Mouse (Mus musculus) midbrain, embryonic 13.5 days (tissue): ENCODE data around the gene Chid1. TPM values are rescaled to one million over a fixed set of nuclear protein-coding genes. Genes with fewer than 3 reads are reported as not detected.

ENCODE experiments used
- ATAC-seq: fragments of 200-750 bp; cut with Nextera tagmentation; 2 replicates; pipeline ENCODE4 v1.8.0; 2017; ENCODE audit warnings: mild to moderate bottlenecking, moderate TSS enrichment, moderate library complexity
- H3K27ac ChIP-seq: fragments of 300-500 bp; sonication (generic); 2 replicates; pipeline ENCODE4 v1.5.1; 2015; ENCODE audit warnings: inconsistent platforms, mild to moderate bottlenecking, moderate library complexity
- H3K27me3 ChIP-seq: fragments of 300-500 bp; sonication (generic); 2 replicates; pipeline ENCODE4 v1.6.1; 2015; ENCODE audit warnings: mild to moderate bottlenecking, inconsistent platforms
- H3K36me3 ChIP-seq: fragments of 300-500 bp; sonication (generic); 2 replicates; pipeline ENCODE4 v1.6.1; 2015; ENCODE audit warnings: mild to moderate bottlenecking, inconsistent platforms
- H3K4me1 ChIP-seq: fragments of 300-500 bp; sonication (generic); replicated peaks from 2 replicates; pipeline ENCODE4 v1.6.1; 2015; ENCODE audit warnings: inconsistent platforms
- H3K4me2 ChIP-seq: fragments of 300-500 bp; sonication (generic); replicated peaks from 2 replicates; pipeline ENCODE4 v1.6.1; 2015; ENCODE audit warnings: moderate library complexity, mild to moderate bottlenecking, inconsistent platforms
- H3K4me3 ChIP-seq: fragments of 300-500 bp; sonication (generic); replicated peaks from 2 replicates; pipeline ENCODE4 v1.5.1; 2015; ENCODE audit warnings: mild to moderate bottlenecking, inconsistent platforms
- H3K9ac ChIP-seq: fragments of 300-500 bp; sonication (generic); replicated peaks from 2 replicates; pipeline ENCODE4 v1.6.1; 2015; ENCODE audit warnings: mild to moderate bottlenecking, inconsistent platforms
- H3K9me3 ChIP-seq: fragments of 300-500 bp; sonication (generic); 2 replicates; pipeline ENCODE4 v1.6.1; 2016; ENCODE audit warnings: mild to moderate bottlenecking, inconsistent platforms
- WGBS: fragments of 180-500 bp; shearing (Covaris S2); methylation state at CpG from one replicate; pipeline ENCODE4 v1.1.7; 2015; 5-methylcytosine and 5-hydroxymethylcytosine counted together
- polyA plus RNA-seq: library from polyadenylated mRNA; unstranded; fragments of >200 nt; fragmentation: Nextera tagmentation; extraction: Ambion mirVana; gene quantifications from 2 replicates; pipeline ENCODE4 v1.2.1, GENCODE M21; 2015

Gene Chid1
- 31.7 and 35.5 TPM in 2 replicates for polyA plus RNA-seq

DNA sequence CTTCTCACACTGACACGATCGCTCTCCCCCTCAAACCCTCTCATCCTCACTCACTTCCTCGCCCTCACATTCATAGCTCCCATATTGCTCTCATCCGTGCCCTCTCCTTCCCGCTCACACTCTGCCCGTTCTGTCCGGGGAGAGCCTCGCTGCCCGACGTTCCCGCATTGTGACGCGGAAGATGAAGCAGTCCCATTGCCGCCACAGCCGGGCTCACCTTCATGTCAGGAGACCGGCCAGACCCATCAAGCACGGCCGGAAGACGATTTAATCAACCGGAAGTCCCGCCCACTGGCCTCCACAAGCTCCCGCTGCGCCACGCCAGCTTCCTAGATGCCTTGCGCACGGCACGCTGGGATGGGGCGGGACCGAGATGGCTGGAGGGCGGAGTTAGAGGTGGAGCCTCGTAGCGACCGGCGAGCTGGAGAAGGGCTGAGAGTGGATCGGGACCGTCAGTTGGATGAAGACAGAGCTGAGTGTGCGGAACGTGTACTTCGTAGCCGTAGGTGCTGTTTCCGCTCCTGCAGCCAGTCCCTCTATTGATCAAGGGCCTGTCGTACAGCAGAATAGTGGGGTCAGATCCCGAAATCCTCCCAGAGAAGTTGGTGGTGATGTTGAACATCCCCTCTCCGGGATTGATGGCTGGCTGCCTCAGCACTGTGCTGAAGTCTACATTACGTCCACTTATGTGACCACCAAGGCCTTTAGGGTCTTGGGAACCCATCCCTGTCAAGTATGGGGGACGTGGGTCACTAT, at the start of gene Chid1:
Chid1 (minus strand) TSS at position 302 of the 756 bp plus-strand sequence.
- Histone ChIP-seq H3K4me2 (peak within 1 kb of the TSS; percentile 92), H3K9ac (peak within 1 kb of the TSS; percentile 86), H3K4me1 (peaks cover 20% of the 10 kb centered on the region), H3K9me3 (no peaks in the 10 kb centered on the region), H3K27ac (peak within 1 kb of the TSS; percentile 74), H3K4me3 (peak within 1 kb of the TSS; percentile 66), H3K36me3 (no peaks in the 10 kb centered on the region), H3K27me3 (no peaks in the 10 kb centered on the region)
- WGBS, result under 1% methylated on average over 46 of the region's 46 CpGs
- ATAC-seq, result peak; percentile 97

- 91% methylated on average over 6 of the region's 6 CpGs for WGBS
- H3K4me2 ChIP-seq, result no peak overlapping the region
- no peaks in the 10 kb centered on the region for H3K4me1 ChIP-seq
- no peaks in the 10 kb centered on the region for H3K9me3 ChIP-seq
- peaks cover 33% of the 10 kb centered on the region for H3K36me3 ChIP-seq
- no peak overlapping the region for H3K9ac ChIP-seq
- H3K27me3 ChIP-seq, result no peaks in the 10 kb centered on the region
- H3K27ac ChIP-seq, result no peak overlapping the region
- ATAC-seq, result no peak
- H3K4me3 ChIP-seq, result no peak overlapping the region
Observed at GRCm38 (mm10) chr7:141588890-141589289, 49.2 kb upstream of the Chid1 start.

DNA sequence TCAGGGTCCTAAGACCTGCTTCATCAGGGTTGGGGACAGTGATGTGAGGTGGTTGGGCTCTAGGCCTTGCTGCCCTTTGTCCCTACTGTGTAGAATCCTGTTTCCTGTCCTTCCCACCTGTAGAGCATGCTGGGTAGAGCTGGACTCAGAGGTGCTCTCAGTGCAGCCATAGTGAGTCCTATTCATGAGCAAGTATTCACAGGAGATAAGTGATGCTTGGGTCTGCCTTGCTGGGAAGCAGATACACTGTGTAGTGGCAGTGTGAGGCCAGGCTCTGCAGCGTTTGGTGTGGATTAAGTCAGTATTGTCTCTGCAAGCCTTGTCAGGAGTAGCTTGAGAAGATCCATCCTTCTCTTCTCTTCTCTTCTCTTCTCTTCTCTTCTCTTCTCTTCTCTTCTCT, 46.2 kb upstream of the Chid1 start:
- peaks cover 24% of the 10 kb centered on the region for H3K36me3 ChIP-seq
- no peak for ATAC-seq
- H3K4me1 ChIP-seq, result no peaks in the 10 kb centered on the region
- 72% methylated on average over 1 of the region's 1 CpGs for WGBS
- no peak overlapping the region for H3K4me2 ChIP-seq
- H3K27ac ChIP-seq, result no peak overlapping the region
- H3K27me3 ChIP-seq, result no peaks in the 10 kb centered on the region
- no peaks in the 10 kb centered on the region for H3K9me3 ChIP-seq
- no peak overlapping the region for H3K9ac ChIP-seq
- no peak overlapping the region for H3K4me3 ChIP-seq

DNA sequence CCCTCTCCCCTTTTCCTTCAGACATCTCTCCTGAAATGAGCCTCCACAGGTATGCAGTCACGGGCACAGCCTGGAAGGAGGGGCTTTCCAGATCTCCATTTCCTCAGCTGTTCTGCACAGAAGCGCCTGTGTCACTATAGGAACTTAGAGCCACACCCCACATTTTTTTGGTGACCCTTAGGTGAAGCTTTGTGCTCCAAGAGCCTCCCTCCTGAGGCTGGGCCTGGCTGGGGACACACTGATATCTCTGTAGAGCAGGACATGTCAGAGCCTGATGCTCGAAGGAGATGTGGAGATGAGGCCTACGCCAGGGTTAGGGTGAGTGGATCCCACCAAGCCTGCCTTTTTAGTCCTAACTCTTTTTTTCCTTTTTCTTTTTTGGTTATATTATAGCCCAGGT, 45.6 kb upstream of the Chid1 start:
- Histone ChIP-seq H3K9me3 (no peaks in the 10 kb centered on the region), H3K36me3 (peaks cover 18% of the 10 kb centered on the region), H3K9ac (no peak overlapping the region), H3K27me3 (no peaks in the 10 kb centered on the region), H3K27ac (no peak overlapping the region), H3K4me1 (no peaks in the 10 kb centered on the region), H3K4me2 (no peak overlapping the region), H3K4me3 (no peak overlapping the region)
- ATAC-seq, result no peak
- WGBS, result 80% methylated on average over 4 of the region's 4 CpGs

GRCm38 (mm10) chr7:141584048-141584841, 44.6 kb upstream of the Chid1 start:
- H3K4me1 ChIP-seq, result no peaks in the 10 kb centered on the region
- peaks cover 10% of the 10 kb centered on the region; the same call in 1 of the 2 replicates for H3K36me3 ChIP-seq
- no peaks in the 10 kb centered on the region for H3K27me3 ChIP-seq
- H3K27ac ChIP-seq, result no peak overlapping the region
- no peaks in the 10 kb centered on the region for H3K9me3 ChIP-seq
- WGBS, result 85% methylated on average over 4 of the region's 5 CpGs
- H3K4me3 ChIP-seq, result no peak overlapping the region
- no peak overlapping the region for H3K4me2 ChIP-seq
- ATAC-seq, result no peak
- no peak overlapping the region for H3K9ac ChIP-seq

DNA sequence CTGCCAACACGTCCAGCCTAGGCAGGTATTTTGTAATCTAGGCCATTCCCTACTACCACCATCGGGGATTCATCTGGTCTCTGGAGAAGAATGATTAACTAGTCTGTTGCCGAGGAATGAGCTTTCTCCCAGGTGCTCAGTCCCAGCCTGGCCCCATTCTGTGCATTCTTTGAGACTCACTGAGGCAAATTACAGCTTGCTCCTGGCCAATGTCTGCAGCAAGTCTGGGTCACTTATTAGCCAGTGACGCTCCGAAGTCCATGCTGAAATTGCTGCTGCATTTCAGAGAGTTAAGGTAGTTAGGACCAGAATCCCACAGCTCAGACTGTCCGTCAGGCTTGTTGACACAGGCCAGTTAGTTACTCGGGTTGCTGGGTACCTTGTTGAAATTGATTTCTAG, 41.7 kb upstream of the Chid1 start:
- 87% methylated on average over 7 of the region's 7 CpGs for WGBS
- no peak for ATAC-seq
- no peak overlapping the region for H3K4me3 ChIP-seq
- no peaks in the 10 kb centered on the region for H3K27me3 ChIP-seq
- no peak overlapping the region for H3K4me2 ChIP-seq
- H3K9me3 ChIP-seq, result no peaks in the 10 kb centered on the region
- H3K4me1 ChIP-seq, result no peaks in the 10 kb centered on the region
- no peak overlapping the region for H3K9ac ChIP-seq
- H3K36me3 ChIP-seq, result no peaks in the 10 kb centered on the region
- H3K27ac ChIP-seq, result no peak overlapping the region

- Histone ChIP-seq H3K36me3 (no peaks in the 10 kb centered on the region), H3K4me2 (no peak overlapping the region), H3K4me3 (no peak overlapping the region), H3K4me1 (no peaks in the 10 kb centered on the region), H3K9me3 (no peaks in the 10 kb centered on the region), H3K27ac (no peak overlapping the region), H3K27me3 (no peaks in the 10 kb centered on the region), H3K9ac (no peak overlapping the region)
- 99% methylated on average over 2 of the region's 2 CpGs for WGBS
- no peak for ATAC-seq
Observed at GRCm38 (mm10) chr7:141578943-141579342, 39.3 kb upstream of the Chid1 start.

- 96% methylated on average over 1 of the region's 1 CpGs for WGBS
- H3K4me3 ChIP-seq, result no peak overlapping the region
- H3K4me2 ChIP-seq, result no peak overlapping the region
- no peaks in the 10 kb centered on the region for H3K36me3 ChIP-seq
- H3K27ac ChIP-seq, result no peak overlapping the region
- no peaks in the 10 kb centered on the region for H3K9me3 ChIP-seq
- no peaks in the 10 kb centered on the region for H3K27me3 ChIP-seq
- no peaks in the 10 kb centered on the region for H3K4me1 ChIP-seq
- ATAC-seq, result no peak
- no peak overlapping the region for H3K9ac ChIP-seq
Observed at GRCm38 (mm10) chr7:141578511-141578910, 38.9 kb upstream of the Chid1 start.

- Histone ChIP-seq H3K27ac (no peak overlapping the region), H3K9ac (no peak overlapping the region), H3K9me3 (no peaks in the 10 kb centered on the region), H3K27me3 (no peaks in the 10 kb centered on the region), H3K36me3 (no peaks in the 10 kb centered on the region), H3K4me1 (no peaks in the 10 kb centered on the region), H3K4me2 (no peak overlapping the region), H3K4me3 (no peak overlapping the region)
- 88% methylated on average over 3 of the region's 3 CpGs for WGBS
- ATAC-seq, result no peak
Observed at GRCm38 (mm10) chr7:141577801-141578200, 38.1 kb upstream of the Chid1 start.

DNA sequence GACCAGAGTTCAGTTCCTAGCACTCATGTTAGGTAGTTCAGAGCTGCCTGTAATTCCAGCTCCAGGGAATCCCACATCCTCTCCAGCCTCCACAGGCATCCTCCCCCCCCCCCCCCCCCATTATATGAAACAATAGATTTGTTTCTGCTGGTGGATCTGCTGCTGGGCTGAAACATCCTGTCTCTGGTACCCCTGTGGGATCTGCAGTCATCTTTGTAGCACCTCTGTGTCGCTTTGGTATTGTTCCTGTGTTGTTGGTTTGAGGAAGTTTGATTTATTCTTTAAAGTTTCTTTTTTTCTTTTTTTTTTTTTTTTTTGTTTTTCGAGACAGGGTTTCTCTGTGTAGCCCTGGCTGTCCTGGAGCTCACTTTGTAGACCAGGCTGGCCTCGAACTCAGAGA, 35.8 kb upstream of the Chid1 start:
- 88% methylated on average over 3 of the region's 3 CpGs for WGBS

DNA sequence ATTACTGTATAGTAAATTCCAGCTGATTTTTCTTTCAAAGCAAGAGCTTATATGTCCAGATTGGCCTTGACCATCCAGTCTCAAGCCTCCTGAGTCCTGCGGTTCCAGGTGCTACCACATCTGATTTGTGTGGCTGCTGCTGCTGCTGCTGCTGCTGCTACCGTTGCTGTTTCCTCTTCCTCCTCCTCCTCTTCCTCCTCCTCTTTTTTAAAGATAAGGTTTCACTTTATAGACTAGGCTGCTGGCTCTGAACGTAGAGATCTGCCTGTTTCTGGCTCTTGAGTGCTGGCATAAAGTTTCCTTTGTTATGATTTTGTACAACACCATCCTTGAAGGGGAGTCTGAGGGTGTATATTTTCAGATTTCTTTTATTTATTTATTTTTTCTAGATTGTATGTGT, 34.4 kb upstream of the Chid1 start:
- no peak for ATAC-seq
- Histone ChIP-seq H3K4me1 (no peaks in the 10 kb centered on the region), H3K9me3 (no peaks in the 10 kb centered on the region), H3K27ac (no peak overlapping the region), H3K4me3 (no peak overlapping the region), H3K4me2 (no peak overlapping the region), H3K9ac (no peak overlapping the region), H3K36me3 (0 out of 2 replicates have a peak, but pooled peaks cover 3% of the 10 kb centered on the region), H3K27me3 (no peaks in the 10 kb centered on the region)
- 94% methylated on average over 3 of the region's 3 CpGs for WGBS

More for the DNA sequence above, 35.8 kb upstream of the Chid1 start:
- Histone ChIP-seq H3K4me3 (no peak overlapping the region), H3K27me3 (no peaks in the 10 kb centered on the region), H3K9me3 (no peaks in the 10 kb centered on the region), H3K4me2 (no peak overlapping the region), H3K27ac (no peak overlapping the region), H3K4me1 (no peaks in the 10 kb centered on the region), H3K9ac (no peak overlapping the region), H3K36me3 (no peaks in the 10 kb centered on the region)
- ATAC-seq, result no peak

- WGBS, result 79% methylated on average over 4 of the region's 4 CpGs
- Histone ChIP-seq H3K27ac (no peak overlapping the region), H3K4me2 (no peak overlapping the region), H3K9ac (no peak overlapping the region), H3K4me1 (peaks cover 20% of the 10 kb centered on the region), H3K4me3 (no peak overlapping the region), H3K9me3 (no peaks in the 10 kb centered on the region), H3K27me3 (no peaks in the 10 kb centered on the region), H3K36me3 (0 out of 2 replicates have a peak, but pooled peaks cover 3% of the 10 kb centered on the region)
- ATAC-seq, result no peak
Observed at GRCm38 (mm10) chr7:141570625-141571295, 31.1 kb upstream of the Chid1 start.
